ENCODE assay signal across 9 mouse cellular contexts in genomic region chr12:76197071-76197470, GRCm38 (mm10). TPM values are rescaled to one million over a fixed set of nuclear protein-coding genes. Genes with fewer than 3 reads are reported as not detected.
A peak's percentile ranks its signal among the peaks of the same experiment; 100 is the strongest.
DNase-seq lines count a peak whose midpoint lies in the region; ATAC-seq and TF ChIP-seq lines count a peak whose summit lies in the region.
"Had no signal": no experiment of that assay in that cellular context is flagged by ENCODE, and none has a peak within 500 bp of the region (broad histone marks: within the 10 kb centered on the region; RNA-seq: fewer than 3 reads in every experiment).

No protein-coding gene starts in this region.

- ATAC-seq in kidney, embryonic 14.5 days (ENCODE audit: low FRiP score, low TSS enrichment): no peak
- ATAC-seq in embryonic facial prominence, embryonic 15.5 days (ENCODE audit: insufficient number of reproducible peaks, low FRiP score, low TSS enrichment, low read depth): no peak
- peak; percentile 67; the same call in 1 of the 2 replicates for ATAC-seq in hindbrain, embryonic 14.5 days (ENCODE audit: low FRiP score)
- ATAC-seq in midbrain, embryonic 11.5 days (ENCODE audit: low FRiP score): peak; percentile 76
- ATAC-seq in CD4-positive, CD25-positive, alpha-beta regulatory T cell, adult 4 months: no peak

- DNase-seq in kidney, postnatal 36 days: no peak
- DNase-seq in hindbrain, embryonic 14.5 days (ENCODE audit: low spot score): no peak
- DNase-seq in midbrain, embryonic 11.5 days (ENCODE audit: low spot score, missing footprints): peak; percentile 87
- DNase-seq in gastrocnemius, adult 2 months: no peak
- no peak for DNase-seq in thymus, postnatal 10 days (ENCODE audit: low spot score in 2 of 2)

- H3K9ac ChIP-seq in kidney, embryonic 14.5 days (ENCODE audit: low read depth, low read length): no peak overlapping the region; the same call in 1 of the 2 replicates
- no peak overlapping the region for H3K9ac ChIP-seq in embryonic facial prominence, embryonic 15.5 days
- H3K9ac ChIP-seq in hindbrain, embryonic 14.5 days: no peak overlapping the region; the same call in 1 of the 2 replicates
- H3K9ac ChIP-seq in midbrain, embryonic 11.5 days (ENCODE audit: low read length): peak overlapping the region; percentile 61

- WGBS in kidney, embryonic 14.5 days: 48% methylated on average over 8 of the region's 8 CpGs
- WGBS in embryonic facial prominence, embryonic 15.5 days: 40% methylated on average over 8 of the region's 8 CpGs
- WGBS in hindbrain, embryonic 14.5 days: 39% methylated on average over 8 of the region's 8 CpGs
- WGBS in midbrain, embryonic 11.5 days: 36% methylated on average over 8 of the region's 8 CpGs

- H3K4me2 ChIP-seq in kidney, embryonic 14.5 days (replicated peaks; ENCODE audit: low read depth, low read length): peak overlapping the region; percentile 87
- H3K4me2 ChIP-seq in embryonic facial prominence, embryonic 15.5 days (replicated peaks): peak overlapping the region; percentile 86
- H3K4me2 ChIP-seq in hindbrain, embryonic 14.5 days (replicated peaks): peak overlapping the region; percentile 97
- H3K4me2 ChIP-seq in midbrain, embryonic 11.5 days: peak overlapping the region; percentile 84

- H3K4me3 ChIP-seq in kidney, embryonic 14.5 days (ENCODE audit: low read length): peak overlapping the region; percentile 34; the same call in 1 of the 2 replicates
- H3K4me3 ChIP-seq in embryonic facial prominence, embryonic 15.5 days (replicated peaks): peak overlapping the region; percentile 42; the same call in 1 of the 2 replicates
- 0 out of 2 replicates have a peak overlapping the region, but pooled peaks have one; percentile 34 for H3K4me3 ChIP-seq in hindbrain, embryonic 14.5 days (replicated peaks; ENCODE audit: low read length)
- no peak overlapping the region for H3K4me3 ChIP-seq in midbrain, embryonic 11.5 days (ENCODE audit: low read depth, low read length)
- no peak overlapping the region for H3K4me3 ChIP-seq in gastrocnemius, adult 2 months

- intact Hi-C loops in gastrocnemius, adult 2 months (cut with DNase I): loop anchor here (2.0 kb wide), 2 partner anchors 144 to 408 kb away; no protein-coding TSS in a partner anchor

- H3K27me3 ChIP-seq in kidney, embryonic 14.5 days (ENCODE audit: control insufficient read depth, insufficient read depth, low read length): no peaks in the 10 kb centered on the region
- no peaks in the 10 kb centered on the region for H3K27me3 ChIP-seq in embryonic facial prominence, embryonic 15.5 days
- no peaks in the 10 kb centered on the region for H3K27me3 ChIP-seq in hindbrain, embryonic 14.5 days (ENCODE audit: control insufficient read depth, insufficient read depth, low read length)
- no peaks in the 10 kb centered on the region; the same call in 1 of the 2 replicates for H3K27me3 ChIP-seq in midbrain, embryonic 11.5 days (ENCODE audit: control insufficient read depth, insufficient read depth, low read length)

- no peaks in the 10 kb centered on the region for H3K9me3 ChIP-seq in kidney, embryonic 14.5 days (ENCODE audit: control insufficient read depth, low read length)
- H3K9me3 ChIP-seq in embryonic facial prominence, embryonic 15.5 days (replicated peaks): no peaks in the 10 kb centered on the region
- no peaks in the 10 kb centered on the region for H3K9me3 ChIP-seq in hindbrain, embryonic 14.5 days (ENCODE audit: control insufficient read depth, low read length)
- no peaks in the 10 kb centered on the region for H3K9me3 ChIP-seq in midbrain, embryonic 11.5 days (ENCODE audit: control insufficient read depth, low read length)

- peaks cover 4% of the 10 kb centered on the region; the same call in 1 of the 2 replicates for H3K4me1 ChIP-seq in kidney, embryonic 14.5 days (ENCODE audit: control insufficient read depth, insufficient read depth, low read length)
- peaks cover 15% of the 10 kb centered on the region for H3K4me1 ChIP-seq in embryonic facial prominence, embryonic 15.5 days
- H3K4me1 ChIP-seq in hindbrain, embryonic 14.5 days (replicated peaks; ENCODE audit: control insufficient read depth, insufficient read depth, low read length): peaks cover 11% of the 10 kb centered on the region
- H3K4me1 ChIP-seq in midbrain, embryonic 11.5 days (ENCODE audit: control insufficient read depth, insufficient read depth, low read length): no peaks in the 10 kb centered on the region

- no peak for TF ChIP-seq CTCF in gastrocnemius, adult 2 months (IDR thresholded peaks at IDR 0.05)

- H3K36me3 ChIP-seq in kidney, embryonic 14.5 days (ENCODE audit: control insufficient read depth, insufficient read depth, low read length): no peaks in the 10 kb centered on the region
- H3K36me3 ChIP-seq in embryonic facial prominence, embryonic 15.5 days: no peaks in the 10 kb centered on the region
- H3K36me3 ChIP-seq in hindbrain, embryonic 14.5 days (replicated peaks; ENCODE audit: control insufficient read depth, insufficient read depth): no peaks in the 10 kb centered on the region
- H3K36me3 ChIP-seq in midbrain, embryonic 11.5 days (ENCODE audit: control insufficient read depth, insufficient read depth, low read length): no peaks in the 10 kb centered on the region

- no peak overlapping the region for H3K27ac ChIP-seq in kidney, embryonic 14.5 days (ENCODE audit: low read depth, low read length)
- H3K27ac ChIP-seq in embryonic facial prominence, embryonic 15.5 days (replicated peaks): no peak overlapping the region
- H3K27ac ChIP-seq in hindbrain, embryonic 14.5 days: no peak overlapping the region
- H3K27ac ChIP-seq in midbrain, embryonic 11.5 days (ENCODE audit: low read depth, low read length): no peak overlapping the region
- H3K27ac ChIP-seq in gastrocnemius, adult 2 months: no peak overlapping the region

RNA-seq across cellular contexts. Expression of gene Esr2, which starts 20.0 kb away (rescaled TPM):
- polyA plus RNA-seq in kidney, embryonic 14.5 days (2014; fragmentation: Nextera tagmentation; extraction: Ambion mirVana): 0.39 and 0.57 TPM in 2 replicates
- polyA plus RNA-seq in embryonic facial prominence, embryonic 15.5 days (2015; fragmentation: Nextera tagmentation; extraction: Ambion mirVana): 0.08 TPM in 2 replicates
- 0.08 and 0.31 TPM in 2 replicates for polyA plus RNA-seq in hindbrain, embryonic 14.5 days (2014; fragmentation: Nextera tagmentation; extraction: Ambion mirVana)
- polyA plus RNA-seq in midbrain, embryonic 11.5 days (2014; fragmentation: Nextera tagmentation; extraction: Ambion mirVana): 0.07 and 0.21 TPM in 2 replicates
- under 1 TPM; 0.08 to 0.13 TPM for total RNA-seq in gastrocnemius, adult 2 months (2021)
- polyA plus RNA-seq in CD4-positive, CD25-positive, alpha-beta regulatory T cell, adult 4 months (2017; shearing (Covaris generic)): not detected
- total RNA-seq: megakaryocyte-erythroid progenitor cell, adult 5-6 weeks had no signal

RNA-seq across cellular contexts. Expression of gene Tex21, which starts 49.5 kb away (rescaled TPM):
- polyA plus RNA-seq in kidney, embryonic 14.5 days (2014; fragmentation: Nextera tagmentation; extraction: Ambion mirVana): not detected in 2 replicates
- not detected in 2 replicates for polyA plus RNA-seq in embryonic facial prominence, embryonic 15.5 days (2015; fragmentation: Nextera tagmentation; extraction: Ambion mirVana)
- polyA plus RNA-seq in hindbrain, embryonic 14.5 days (2014; fragmentation: Nextera tagmentation; extraction: Ambion mirVana): 0.09 TPM in 1 of 2 replicates, not detected in the other
- polyA plus RNA-seq in midbrain, embryonic 11.5 days (2014; fragmentation: Nextera tagmentation; extraction: Ambion mirVana): not detected in 2 replicates
- not detected for total RNA-seq in gastrocnemius, adult 2 months (2021)
- polyA plus RNA-seq in CD4-positive, CD25-positive, alpha-beta regulatory T cell, adult 4 months (2017; shearing (Covaris generic)): not detected

RNA-seq across cellular contexts. Expression of gene Mthfd1, which starts 58.0 kb away (rescaled TPM):
- 58.1 and 102 TPM in 2 replicates for polyA plus RNA-seq in kidney, embryonic 14.5 days (2014; fragmentation: Nextera tagmentation; extraction: Ambion mirVana)
- 54.9 and 56.6 TPM in 2 replicates for polyA plus RNA-seq in embryonic facial prominence, embryonic 15.5 days (2015; fragmentation: Nextera tagmentation; extraction: Ambion mirVana)
- 30.5 and 37.2 TPM in 2 replicates for polyA plus RNA-seq in hindbrain, embryonic 14.5 days (2014; fragmentation: Nextera tagmentation; extraction: Ambion mirVana)
- polyA plus RNA-seq in midbrain, embryonic 11.5 days (2014; fragmentation: Nextera tagmentation; extraction: Ambion mirVana): 62.9 and 63.9 TPM in 2 replicates
- total RNA-seq in gastrocnemius, adult 2 months (2021): 10 to 100 TPM; 30.1 to 37.8 TPM
- polyA plus RNA-seq in CD4-positive, CD25-positive, alpha-beta regulatory T cell, adult 4 months (2017; shearing (Covaris generic)): 10 to 100 TPM; 28.2 to 43.5 TPM

Comparison
In these comparisons a context has a peak if more than half of its experiments do, and no peak if none do; other contexts are left out.
1. ATAC-seq: peak in hindbrain, embryonic 14.5 days (single experiment) and midbrain, embryonic 11.5 days (single experiment); none in kidney, embryonic 14.5 days (single experiment), embryonic facial prominence, embryonic 15.5 days (single experiment) and CD4-positive, CD25-positive, alpha-beta regulatory T cell, adult 4 months (single experiment).
2. H3K4me3 ChIP-seq: peak in kidney, embryonic 14.5 days (single experiment), embryonic facial prominence, embryonic 15.5 days (single experiment) and hindbrain, embryonic 14.5 days (single experiment); none in midbrain, embryonic 11.5 days (single experiment) and gastrocnemius, adult 2 months (single experiment).
3. Peak in every context shown above with its lines, with median percentiles within 50 percentile points of each other: H3K4me2 ChIP-seq.